Mouse (Mus musculus) cerebellum, adult 9-11 months (tissue): ENCODE results near the gene Card9.

Experiments used
- DNase-seq: peaks from one replicate; pipeline ENCODE4 v3.0.0; 2022

Gene Card9

GRCm38 (mm10) chr2:26325386-26326181, 35.1 kb downstream of the Card9 start:
- DNase-seq = peak; percentile 75

GRCm38 (mm10) chr2:26324917-26325316, 35.8 kb downstream of the Card9 start:
- DNase-seq = peak; percentile 62

- DNase-seq = peak; percentile 36
Measured at GRCm38 (mm10) chr2:26323589-26324325, 37.0 kb downstream of the Card9 start.

GRCm38 (mm10) chr2:26320245-26321185, 40.2 kb downstream of the Card9 start:
- DNase-seq = peak; percentile 82

- peak; percentile 65 for DNase-seq
Measured at GRCm38 (mm10) chr2:26319519-26320244, 41.0 kb downstream of the Card9 start.

- DNase-seq = peak; percentile 79
Measured at GRCm38 (mm10) chr2:26319109-26319508, 41.6 kb downstream of the Card9 start.

- DNase-seq = peak; percentile 68
Measured at GRCm38 (mm10) chr2:26317991-26318672, 42.6 kb downstream of the Card9 start.

- DNase-seq = peak; percentile 64
Measured at GRCm38 (mm10) chr2:26317371-26317770, 43.3 kb downstream of the Card9 start.

GRCm38 (mm10) chr2:26316576-26317246, 44.0 kb downstream of the Card9 start:
- peak; percentile 81 for DNase-seq

GRCm38 (mm10) chr2:26315925-26316311, 44.8 kb downstream of the Card9 start:
- DNase-seq = peak; percentile 93

GRCm38 (mm10) chr2:26315072-26315924, 45.4 kb downstream of the Card9 start, which contains the start of gene Gpsm1:
Gene Gpsm1, plus strand, starts transcription at chr2:26315515.
- peak; percentile 90 for DNase-seq

GRCm38 (mm10) chr2:26314281-26315071, 46.2 kb downstream of the Card9 start:
- DNase-seq = peak; percentile 95

GRCm38 (mm10) chr2:26313394-26313793, 47.3 kb downstream of the Card9 start:
- DNase-seq = peak; percentile 55

- peak; percentile 75 for DNase-seq
Measured at GRCm38 (mm10) chr2:26312812-26313211, 47.9 kb downstream of the Card9 start.

- DNase-seq = no peak
Measured at GRCm38 (mm10) chr2:26311936-26312335, 48.8 kb downstream of the Card9 start.

- no peak for DNase-seq
Measured at GRCm38 (mm10) chr2:26309739-26310138, 51.0 kb downstream of the Card9 start.

GRCm38 (mm10) chr2:26306702-26307101, 54.0 kb downstream of the Card9 start:
- DNase-seq = no peak

- no peak for DNase-seq
Measured at GRCm38 (mm10) chr2:26305555-26305954, 55.2 kb downstream of the Card9 start.

GRCm38 (mm10) chr2:26304711-26305110, 56.0 kb downstream of the Card9 start:
- DNase-seq = no peak
